Mouse (Mus musculus) cerebellum, adult 11-12 months (tissue): ENCODE data around the gene 2810408A11Rik.

Source experiments
- DNase-seq: peaks from one replicate; pipeline ENCODE4 v3.0.0; 2022

Gene 2810408A11Rik

DNA sequence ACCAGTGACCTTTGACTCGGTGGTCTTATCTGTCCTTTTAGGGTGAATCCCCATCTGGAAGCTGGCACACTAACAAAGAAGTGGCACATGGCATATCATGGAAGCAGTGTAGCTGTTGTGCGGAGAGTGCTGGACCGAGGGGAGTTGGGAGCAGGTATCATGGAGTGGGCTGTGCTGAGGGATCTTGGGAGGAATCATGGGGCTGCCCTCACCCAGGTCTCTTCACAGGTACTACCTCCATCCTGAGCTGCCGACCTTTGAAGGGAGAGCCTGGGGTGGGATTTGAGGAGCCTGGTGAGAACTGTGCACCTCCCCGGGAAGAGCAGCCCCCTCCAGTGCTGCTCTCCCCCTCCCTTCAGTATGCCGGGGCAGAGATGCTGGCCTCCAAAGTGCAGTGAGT is 10.9 kb upstream of the 2810408A11Rik start:
- no peak for DNase-seq

GRCm38 (mm10) chr11:69910781-69911560 is 10.2 kb upstream of the 2810408A11Rik start:
- DNase-seq = no peak

DNA sequence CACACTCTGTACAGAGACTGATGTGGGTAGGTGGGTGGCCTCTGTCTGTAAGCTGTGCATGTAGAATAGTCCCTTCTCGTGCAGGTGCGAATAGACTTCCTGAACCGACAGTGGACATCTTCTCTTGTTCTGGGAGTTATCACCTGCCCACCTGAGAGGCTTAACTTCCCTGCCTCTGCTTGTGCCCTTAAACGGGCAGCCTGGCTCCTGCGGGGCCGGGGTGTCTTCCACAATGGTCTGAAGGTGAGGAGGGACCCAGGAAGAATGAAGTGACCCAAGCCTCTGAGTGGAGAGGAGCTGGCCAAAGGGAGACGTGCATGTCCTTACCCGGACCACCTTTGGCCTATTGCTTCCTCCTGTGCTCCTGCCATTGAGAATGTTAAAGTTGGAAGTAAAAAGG is 9.4 kb upstream of the 2810408A11Rik start:
- DNase-seq = no peak

- DNase-seq = no peak
Measured at GRCm38 (mm10) chr11:69909174-69909573, 8.4 kb upstream of the 2810408A11Rik start.

- DNase-seq = no peak
Measured at GRCm38 (mm10) chr11:69908645-69909044, 7.9 kb upstream of the 2810408A11Rik start.

DNA sequence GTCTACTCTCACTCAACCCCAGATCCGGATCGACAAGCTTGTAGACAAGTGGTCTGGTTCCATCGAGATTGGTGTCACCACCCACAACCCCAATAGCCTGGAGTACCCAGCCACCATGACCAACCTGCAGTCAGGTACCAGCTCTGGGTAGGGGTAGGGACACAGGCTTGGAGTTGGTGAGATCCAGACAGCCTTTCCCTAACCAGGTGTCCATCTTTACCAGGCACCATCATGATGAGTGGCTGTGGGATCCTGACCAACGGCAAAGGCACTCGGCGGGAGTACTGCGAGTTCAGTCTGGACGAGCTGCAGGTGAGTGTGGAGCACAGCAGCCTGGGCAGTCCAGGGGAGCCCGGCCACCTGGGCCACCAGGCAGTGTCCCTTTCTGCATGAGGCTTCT is 3.5 kb upstream of the 2810408A11Rik start:
- DNase-seq = no peak

DNA sequence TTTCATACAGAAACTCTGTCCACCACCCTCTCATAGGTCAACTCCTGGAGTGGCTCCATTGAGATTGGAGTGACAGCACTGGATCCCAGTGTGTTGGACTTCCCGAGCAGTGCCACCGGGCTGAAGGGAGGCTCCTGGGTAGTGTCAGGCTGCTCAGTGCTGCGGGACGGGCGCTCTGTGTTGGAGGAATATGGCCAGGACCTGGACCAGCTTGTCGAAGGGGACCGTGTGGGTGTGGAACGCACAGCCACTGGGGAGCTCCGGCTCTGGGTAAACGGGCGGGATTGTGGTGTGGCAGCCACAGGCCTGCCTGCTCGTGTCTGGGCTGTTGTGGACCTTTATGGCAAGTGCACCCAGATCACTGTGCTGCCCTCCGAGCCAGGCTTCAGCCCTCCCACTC is 2.2 kb upstream of the 2810408A11Rik start:
- no peak for DNase-seq

GRCm38 (mm10) chr11:69901993-69902392 is 1.2 kb upstream of the 2810408A11Rik start:
- DNase-seq = no peak

GRCm38 (mm10) chr11:69901406-69901846 is 639 bp upstream of the 2810408A11Rik start:
- DNase-seq = peak; percentile 98

DNA sequence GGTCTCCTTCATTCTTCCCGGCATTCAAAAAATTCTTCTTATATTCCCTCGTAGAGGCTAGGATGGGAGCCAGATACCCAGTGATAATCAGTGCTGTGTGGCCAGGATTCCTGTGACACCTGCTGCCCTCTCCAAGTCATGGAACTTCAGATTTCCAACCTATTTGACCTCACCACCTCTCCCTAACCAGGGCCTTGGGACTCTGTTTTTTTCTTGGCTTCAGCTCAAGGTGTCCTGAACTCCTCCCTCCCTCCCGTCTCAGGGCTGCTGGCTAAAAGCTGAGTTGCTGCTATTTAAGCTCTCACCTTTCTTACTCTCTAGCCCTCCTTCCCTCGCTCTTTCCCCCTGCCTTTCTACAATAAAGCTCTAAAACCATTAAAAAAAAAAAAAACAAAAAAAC is 917 bp downstream of the 2810408A11Rik start:
- DNase-seq = no peak

DNA sequence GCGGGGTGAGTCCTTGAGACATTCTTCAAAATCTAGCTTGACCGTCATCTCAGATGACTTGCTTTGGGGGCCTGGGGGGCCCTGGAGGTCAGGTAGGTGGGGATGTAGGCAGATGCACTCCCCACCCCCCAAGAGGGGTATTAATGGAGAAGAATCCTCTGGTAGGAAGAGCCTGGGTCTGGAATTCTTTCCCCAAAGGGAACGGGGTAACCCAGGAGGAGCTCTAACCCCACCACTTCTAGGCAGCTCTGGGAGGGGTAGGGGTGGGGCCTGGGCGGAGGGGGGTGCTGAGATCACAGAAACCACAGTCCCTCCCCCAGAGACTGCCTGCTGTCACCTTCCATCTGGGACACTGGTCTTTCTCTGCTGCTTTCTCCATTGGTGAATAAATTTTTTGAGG is 5.5 kb downstream of the 2810408A11Rik start, which contains the start of gene Acap1:
Acap1 (minus strand) TSS at position 249 of the 400 bp plus-strand sequence.
- DNase-seq = no peak

DNA sequence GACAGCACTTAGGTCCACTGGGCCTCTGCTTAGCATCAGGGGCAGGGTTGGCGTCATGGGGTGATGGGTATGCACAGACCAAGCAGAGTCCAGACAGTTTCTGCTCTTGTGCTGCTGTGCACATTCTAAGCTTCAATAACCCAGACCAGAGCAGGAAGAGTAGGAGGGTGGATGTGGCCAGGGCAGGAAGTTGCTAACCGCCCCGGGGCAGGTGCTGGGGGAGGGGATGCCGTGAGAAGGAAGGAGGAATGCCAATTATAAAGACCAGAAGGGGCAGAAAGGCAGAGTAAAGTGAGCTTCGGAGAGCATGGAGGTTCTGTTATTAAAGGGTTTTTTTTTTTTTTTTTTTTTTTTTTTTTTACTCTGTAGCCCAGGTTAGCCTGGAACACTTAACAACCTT is 6.1 kb downstream of the 2810408A11Rik start:
- DNase-seq = no peak

DNA sequence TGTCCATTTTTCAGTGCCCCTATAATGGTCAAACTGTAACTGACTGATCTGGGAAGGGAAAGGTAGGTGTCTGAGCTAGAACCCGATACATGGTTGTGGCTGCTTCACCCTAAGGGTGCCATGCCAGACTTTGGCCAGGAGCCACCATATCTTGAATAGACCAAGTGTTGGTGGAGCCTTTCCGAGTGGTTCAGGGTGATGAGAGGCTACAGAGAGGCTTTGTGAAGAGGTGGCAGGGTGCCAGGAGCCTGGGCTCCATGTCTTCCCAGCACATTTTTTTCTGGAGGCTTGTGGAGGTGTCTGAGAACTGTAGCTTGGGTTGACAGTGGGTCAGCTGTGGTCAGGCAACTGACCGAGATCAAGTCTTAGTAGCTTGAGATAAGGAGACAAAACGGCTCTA is 9.3 kb downstream of the 2810408A11Rik start:
- peak; percentile 23 for DNase-seq

DNA sequence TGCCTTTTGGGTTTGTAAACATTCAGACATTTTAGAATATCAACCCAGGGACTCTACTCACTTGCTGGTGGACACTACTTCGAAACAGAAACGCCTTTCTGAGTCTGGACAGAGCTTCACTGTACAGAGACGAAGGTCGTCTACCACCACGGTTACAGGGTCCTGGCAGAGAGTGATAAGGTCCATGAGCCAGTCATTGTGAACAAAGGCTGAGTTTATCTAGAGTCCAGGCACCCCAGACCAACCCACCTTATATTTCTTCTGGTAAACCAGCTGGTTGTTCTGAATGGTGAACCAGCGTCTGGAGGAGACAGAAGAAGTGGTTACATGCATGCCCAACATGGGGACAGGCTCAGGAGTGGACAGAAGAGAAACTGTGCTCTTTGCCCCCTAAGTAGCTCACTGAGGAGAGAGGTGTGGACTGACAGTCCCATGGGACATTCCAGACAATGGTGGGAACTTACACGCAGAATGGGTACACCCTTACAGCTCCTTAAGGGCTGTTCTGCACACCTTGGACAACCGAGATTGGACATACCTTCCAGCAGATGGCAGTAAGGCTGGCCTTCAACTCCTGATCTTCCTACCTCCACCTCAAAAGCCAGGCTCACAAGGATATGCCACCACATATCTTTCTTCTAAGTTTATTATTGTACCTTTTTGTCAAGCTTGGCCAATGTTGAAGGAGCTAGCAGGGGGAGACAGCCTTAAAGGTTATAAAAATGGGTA is 13.7 kb downstream of the 2810408A11Rik start:
- DNase-seq = no peak

DNA sequence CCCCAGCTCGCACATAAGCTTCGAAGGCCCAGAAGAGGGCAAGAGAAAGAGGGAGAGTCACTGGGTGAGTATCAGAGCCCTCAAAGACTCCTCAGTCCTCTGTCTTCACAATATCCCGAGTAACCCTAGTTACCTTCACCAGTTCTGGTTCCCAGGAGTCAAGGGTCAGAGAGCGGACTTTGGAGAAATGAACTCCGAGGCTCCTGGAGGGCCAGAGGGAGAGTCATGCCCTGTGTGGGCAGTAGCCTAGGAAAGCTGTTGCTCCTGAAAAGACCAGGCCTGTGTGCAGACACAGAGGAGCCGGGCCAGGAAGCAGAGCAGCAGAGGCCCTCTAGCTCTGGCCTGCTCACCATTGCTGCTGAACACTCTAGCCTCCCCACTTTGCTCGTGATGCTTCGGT is 16.1 kb downstream of the 2810408A11Rik start:
- no peak for DNase-seq

DNA sequence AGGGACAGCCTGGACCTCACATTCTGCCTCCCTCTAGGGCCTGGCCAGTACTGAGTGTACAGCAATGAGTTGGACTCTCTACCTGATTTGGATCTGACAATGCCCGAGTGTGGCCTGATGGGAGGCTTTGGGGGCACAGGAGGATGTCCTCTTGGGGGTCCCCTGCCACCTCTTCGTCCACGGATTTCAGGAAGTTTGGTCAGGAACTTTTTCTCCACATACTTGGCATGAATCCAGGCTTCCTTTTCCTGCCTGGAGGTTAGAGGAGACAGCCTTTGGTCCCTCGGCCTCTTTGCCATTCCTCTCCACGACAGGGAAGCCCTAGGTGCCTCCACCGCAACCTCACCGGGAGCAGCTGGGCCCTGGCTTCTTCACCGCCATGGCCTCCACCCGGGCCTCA is 16.5 kb downstream of the 2810408A11Rik start:
- DNase-seq = no peak

DNA sequence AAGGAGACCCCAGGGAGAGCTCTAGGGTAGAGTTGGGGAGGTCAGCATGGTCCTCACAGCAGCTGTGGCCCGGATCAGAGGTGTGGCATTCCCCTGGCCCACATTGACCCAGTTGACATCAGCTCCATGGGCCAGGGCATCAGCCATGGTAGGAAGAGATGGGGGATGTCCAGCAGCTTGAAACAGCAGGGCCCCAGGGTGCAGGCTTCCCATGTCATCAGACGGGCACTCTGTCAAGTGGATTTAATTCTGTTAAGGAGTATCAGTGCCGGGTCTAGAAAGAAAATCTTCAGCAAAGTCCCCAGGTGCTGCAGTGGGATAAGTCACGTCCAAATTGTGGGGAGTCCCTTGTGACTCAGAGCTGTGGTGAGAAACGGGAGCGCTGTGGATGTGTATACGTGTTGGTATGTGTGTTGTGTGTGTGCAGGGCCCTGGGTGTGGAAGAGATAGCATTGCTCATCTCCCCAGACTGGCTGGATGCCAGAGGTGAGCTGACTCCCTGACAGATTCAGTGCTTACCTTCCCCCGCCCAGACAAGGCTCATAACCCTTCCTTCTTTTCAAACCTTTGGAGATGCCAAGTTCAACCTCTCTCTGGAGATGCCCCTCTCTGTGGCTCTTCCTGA is 17.1 kb downstream of the 2810408A11Rik start:
- DNase-seq = no peak

- peak; percentile 28 for DNase-seq
Measured at GRCm38 (mm10) chr11:69883066-69883465, 17.7 kb downstream of the 2810408A11Rik start.

GRCm38 (mm10) chr11:69881787-69882670 is 18.8 kb downstream of the 2810408A11Rik start:
- peak; percentile 19 for DNase-seq

DNA sequence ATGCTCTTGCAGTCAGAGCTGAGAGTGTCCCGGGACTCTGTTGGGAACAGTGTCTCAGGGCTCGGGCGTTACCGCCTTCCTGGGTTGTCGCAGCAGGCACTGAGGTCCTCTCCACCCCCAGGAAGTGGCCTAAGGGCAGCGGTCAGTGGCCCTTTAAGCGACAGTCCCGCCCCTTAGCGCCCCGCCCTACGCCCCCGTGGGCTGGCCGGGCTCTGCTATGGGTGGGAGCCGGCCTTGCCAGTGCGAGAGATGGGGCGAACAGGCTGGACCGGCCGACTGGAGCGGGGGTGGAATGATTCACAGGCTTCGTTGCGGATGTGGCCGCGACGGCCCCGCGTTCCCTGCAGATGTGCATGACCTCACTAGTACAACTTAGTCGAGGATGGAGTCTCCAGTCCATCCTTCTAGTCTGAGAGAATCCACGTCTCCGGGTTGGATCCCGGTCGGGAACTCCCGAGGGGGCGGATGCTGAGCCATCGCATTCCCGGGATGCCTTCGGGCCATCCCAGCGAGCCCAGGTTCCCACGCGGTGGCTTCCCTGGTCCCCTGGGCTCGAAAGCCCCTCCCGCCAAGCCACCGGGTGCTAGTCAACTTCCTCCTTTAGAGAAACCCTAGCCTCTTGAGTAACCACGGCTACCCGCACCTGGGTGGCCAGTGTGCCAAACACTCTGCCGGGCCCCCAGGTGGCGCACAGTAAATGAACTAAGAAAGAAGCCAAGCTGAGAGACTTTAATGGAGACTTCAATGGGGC is 19.8 kb downstream of the 2810408A11Rik start, which contains the start of gene Kctd11:
Kctd11 (minus strand) TSS at position 554 of the 751 bp plus-strand sequence.
- peak; percentile 77 for DNase-seq

DNA sequence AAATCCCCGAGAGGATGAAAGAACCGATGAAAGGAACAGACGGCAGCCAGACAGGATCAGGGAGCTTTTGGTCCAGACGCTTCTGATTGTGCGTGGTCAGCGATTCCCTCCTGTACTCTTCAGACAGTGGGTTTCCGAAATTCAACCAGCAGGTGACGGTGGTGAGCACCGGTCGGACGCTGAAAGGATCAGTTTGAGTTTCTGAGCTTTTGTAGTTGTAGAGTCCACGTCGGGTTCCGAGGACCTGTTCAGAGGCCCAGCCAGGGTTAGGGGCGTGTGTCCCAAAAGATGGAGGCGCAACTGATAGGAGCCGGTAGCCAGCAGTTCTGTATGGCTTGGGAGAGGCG is 20.3 kb downstream of the 2810408A11Rik start:
- DNase-seq = peak; percentile 49

DNA sequence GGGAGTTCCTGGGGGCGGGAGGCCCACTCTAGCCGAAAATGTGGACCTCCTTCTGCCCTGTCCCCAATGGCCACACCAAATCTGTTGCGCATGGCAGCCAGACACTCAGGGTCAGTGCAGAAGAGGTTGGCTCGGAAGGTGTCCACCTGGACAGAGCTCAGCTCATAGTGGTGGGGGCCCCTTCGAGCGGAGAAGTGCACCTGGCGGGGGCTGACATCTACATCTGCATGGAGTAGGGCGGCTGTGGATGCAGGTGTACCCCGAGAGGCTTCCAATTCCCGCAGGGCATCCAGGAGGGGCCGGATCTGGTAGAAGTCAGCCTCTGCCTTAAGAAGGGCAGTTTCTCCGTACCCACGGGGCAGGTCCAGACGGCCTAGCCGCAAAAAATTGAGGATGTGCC is 21.1 kb downstream of the 2810408A11Rik start:
- peak; percentile 41 for DNase-seq
